Mouse (Mus musculus) thymus, adult 18-20 months (tissue): Measurements from ENCODE around the gene Sec61a2.

Source experiments
- DNase-seq, 2 experiments: peaks; one replicate each; pipeline ENCODE4 v3.0.0; 2022; ENCODE audit warnings: mixed read lengths in 2 of 2

Sec61a2 gene

GRCm38 (mm10) chr2:5894843-5895570, at the start of gene Sec61a2:
Gene Sec61a2 (minus strand): TSS chr2:5895432.
- peak; percentile 85 to 90 for DNase-seq

- DNase-seq, result no peak
These were observed 47.8 kb upstream of the Sec61a2 start for GRCm38 (mm10) chr2:5943071-5943470.

GRCm38 (mm10) chr2:5942416-5943032, 47.3 kb upstream of the Sec61a2 start, which contains the start of gene Dhtkd1:
Gene Dhtkd1 (minus strand): TSS chr2:5942792.
- DNase-seq, result peak; percentile 23 to 32

GRCm38 (mm10) chr2:5941861-5942415, 46.7 kb upstream of the Sec61a2 start:
- DNase-seq, result no peak

- DNase-seq, result no peak
These were observed 45.7 kb upstream of the Sec61a2 start for GRCm38 (mm10) chr2:5940936-5941335.

GRCm38 (mm10) chr2:5939911-5940310, 44.7 kb upstream of the Sec61a2 start:
- DNase-seq, result no peak

GRCm38 (mm10) chr2:5939319-5939718, 44.1 kb upstream of the Sec61a2 start:
- no peak for DNase-seq

GRCm38 (mm10) chr2:5936550-5936949, 41.3 kb upstream of the Sec61a2 start:
- no peak for DNase-seq

- no peak for DNase-seq
These were observed 40.8 kb upstream of the Sec61a2 start for GRCm38 (mm10) chr2:5936068-5936467.

GRCm38 (mm10) chr2:5934936-5935335, 39.7 kb upstream of the Sec61a2 start:
- no peak for DNase-seq

- DNase-seq, result no peak
These were observed 36.7 kb upstream of the Sec61a2 start for GRCm38 (mm10) chr2:5931938-5932337.

GRCm38 (mm10) chr2:5930291-5931054, 35.2 kb upstream of the Sec61a2 start:
- no peak for DNase-seq

- no peak for DNase-seq
These were observed 34.6 kb upstream of the Sec61a2 start for GRCm38 (mm10) chr2:5929793-5930192.

GRCm38 (mm10) chr2:5927481-5927880, 32.2 kb upstream of the Sec61a2 start:
- no peak for DNase-seq

- no peak for DNase-seq
These were observed 28.6 kb upstream of the Sec61a2 start for GRCm38 (mm10) chr2:5923786-5924185.

- DNase-seq, result no peak
These were observed 27.6 kb upstream of the Sec61a2 start for GRCm38 (mm10) chr2:5922823-5923222.

- no peak for DNase-seq
These were observed 16.2 kb upstream of the Sec61a2 start for GRCm38 (mm10) chr2:5911282-5911965.

GRCm38 (mm10) chr2:5906625-5907024, 11.4 kb upstream of the Sec61a2 start:
- DNase-seq, result no peak

- DNase-seq, result no peak
These were observed 10.9 kb upstream of the Sec61a2 start for GRCm38 (mm10) chr2:5906092-5906491.

- DNase-seq, result no peak
These were observed 4.9 kb upstream of the Sec61a2 start for GRCm38 (mm10) chr2:5900145-5900544.

GRCm38 (mm10) chr2:5894296-5894695, 936 bp downstream of the Sec61a2 start:
- no peak for DNase-seq

GRCm38 (mm10) chr2:5889412-5889811, 5.8 kb downstream of the Sec61a2 start:
- DNase-seq, result no peak

- DNase-seq, result no peak
These were observed 6.4 kb downstream of the Sec61a2 start for GRCm38 (mm10) chr2:5888865-5889264.
